Mouse (Mus musculus): ENCODE measurements at regions not wholly inside any gene's neighbourhood (a gene's known extent, or its start where the extent isn't known, plus 50 kb on each side); places are given as distances from the start of the nearest gene placed in this dataset.

DNA sequence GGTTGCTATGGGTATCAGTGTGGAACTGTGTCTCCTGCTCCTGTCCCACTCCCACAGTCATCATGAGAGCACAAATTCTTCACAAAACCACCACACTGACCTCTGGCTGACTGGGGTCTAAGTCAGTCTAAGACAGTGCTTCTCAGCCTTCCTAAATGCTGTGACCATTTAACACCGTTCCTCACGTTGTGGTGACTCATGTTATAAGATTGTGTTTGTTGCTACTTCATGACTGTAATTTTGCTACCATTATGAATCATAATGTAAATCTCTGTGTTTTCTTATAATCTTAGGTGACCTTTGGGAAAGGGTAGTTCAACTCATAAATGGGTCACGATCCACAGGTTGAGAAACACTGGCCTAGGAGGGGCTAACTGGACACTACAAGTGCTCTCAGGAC lies 75.7 kb upstream of the Foxn3 start:
- TF ChIP-seq CTCF (IDR thresholded peaks at IDR 0.05; ENCODE audit: low read depth) (no peak), EP300 (IDR thresholded peaks at IDR 0.05; ENCODE audit: low read depth) (no peak)
- H3K9ac ChIP-seq (replicated peaks; ENCODE audit: low read depth, low read length) = no peak overlapping the region
- H3K27me3 ChIP-seq (ENCODE audit: control insufficient read depth, insufficient read depth, low read length) = no peaks in the 10 kb centered on the region
- H3K4me2 ChIP-seq (ENCODE audit: low read depth, low read length) = no peak overlapping the region
- no peak for DNase-seq (ENCODE audit: low spot score)
- WGBS = 83% methylated on average over 3 of the region's 3 CpGs
- ATAC-seq (ENCODE audit: insufficient read depth, low read depth) = no peak
- H3K36me3 ChIP-seq (replicated peaks; ENCODE audit: control insufficient read depth, insufficient read depth, low read length) = no peaks in the 10 kb centered on the region
- H3K9me3 ChIP-seq (replicated peaks; ENCODE audit: control insufficient read depth, low read length) = peaks cover 15% of the 10 kb centered on the region
- no peak overlapping the region for H3K4me3 ChIP-seq (ENCODE audit: low read depth, low read length)
- no peak overlapping the region for H3K27ac ChIP-seq (ENCODE audit: low read depth)
- no peaks in the 10 kb centered on the region; the same call in 1 of the 2 replicates for H3K4me1 ChIP-seq (ENCODE audit: control insufficient read depth, insufficient read depth)

DNA sequence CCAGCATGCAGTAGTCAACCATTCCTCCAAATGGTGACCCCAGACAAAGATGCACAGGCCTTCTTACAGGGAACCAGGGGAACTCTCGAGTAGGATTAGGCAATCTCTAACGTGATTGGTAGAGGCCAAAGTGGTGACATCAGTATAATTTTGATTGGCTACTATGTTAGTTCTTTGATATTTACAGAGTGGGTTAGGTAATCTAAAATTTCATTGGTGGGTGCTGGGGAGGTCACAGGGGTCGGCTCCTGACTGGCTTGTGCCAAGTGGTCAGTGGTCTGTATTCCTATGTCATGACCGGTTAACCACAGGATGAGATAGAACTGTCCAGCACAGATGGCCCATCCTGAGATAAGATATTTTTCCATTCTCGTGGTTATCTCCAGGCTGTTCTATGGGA lies 74.6 kb upstream of the Foxn3 start:
- Histone ChIP-seq H3K9ac (replicated peaks; ENCODE audit: low read depth, low read length) (no peak overlapping the region), H3K4me3 (ENCODE audit: low read depth, low read length) (no peak overlapping the region), H3K27me3 (ENCODE audit: control insufficient read depth, insufficient read depth, low read length) (no peaks in the 10 kb centered on the region), H3K4me2 (ENCODE audit: low read depth, low read length) (no peak overlapping the region), H3K27ac (ENCODE audit: low read depth) (no peak overlapping the region), H3K36me3 (replicated peaks; ENCODE audit: control insufficient read depth, insufficient read depth, low read length) (no peaks in the 10 kb centered on the region), H3K9me3 (replicated peaks; ENCODE audit: control insufficient read depth, low read length) (peaks cover 5% of the 10 kb centered on the region; the same call in 1 of the 2 replicates), H3K4me1 (ENCODE audit: control insufficient read depth, insufficient read depth) (no peaks in the 10 kb centered on the region; the same call in 1 of the 2 replicates)
- 72% methylated on average over 5 of the region's 5 CpGs for WGBS
- no peak for DNase-seq (ENCODE audit: low spot score)
- TF ChIP-seq CTCF (IDR thresholded peaks at IDR 0.05; ENCODE audit: low read depth) (no peak), EP300 (IDR thresholded peaks at IDR 0.05; ENCODE audit: low read depth) (no peak)
- ATAC-seq (ENCODE audit: insufficient read depth, low read depth) = no peak

DNA sequence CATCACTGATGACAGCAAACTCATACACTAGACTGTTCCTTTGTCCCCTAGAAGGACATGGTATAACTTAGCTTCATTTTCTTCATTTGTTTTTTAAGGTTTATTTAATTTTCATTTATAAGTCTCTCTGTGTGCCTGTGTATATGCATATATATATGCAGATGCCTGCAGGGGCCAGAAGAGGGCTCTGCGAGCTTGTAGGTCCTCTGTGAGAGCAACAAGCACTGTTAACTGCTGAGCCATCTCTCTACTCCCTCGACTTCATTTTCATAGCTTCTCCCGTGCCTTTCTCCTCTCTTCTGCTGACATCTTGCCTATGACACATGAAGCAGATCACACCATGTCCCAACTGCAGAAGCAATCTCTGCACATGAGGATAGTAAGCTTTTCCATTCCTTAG lies 72.9 kb upstream of the Foxn3 start:
- H3K4me2 ChIP-seq (ENCODE audit: low read depth, low read length) = no peak overlapping the region
- H3K4me1 ChIP-seq (ENCODE audit: control insufficient read depth, insufficient read depth) = no peaks in the 10 kb centered on the region; the same call in 1 of the 2 replicates
- TF ChIP-seq EP300 (IDR thresholded peaks at IDR 0.05; ENCODE audit: low read depth) (no peak), CTCF (IDR thresholded peaks at IDR 0.05; ENCODE audit: low read depth) (no peak)
- ATAC-seq (ENCODE audit: insufficient read depth, low read depth) (no peak), DNase-seq (ENCODE audit: low spot score) (no peak)
- WGBS = 73% methylated on average over 3 of the region's 3 CpGs
- no peak overlapping the region for H3K9ac ChIP-seq (replicated peaks; ENCODE audit: low read depth, low read length)
- H3K4me3 ChIP-seq (ENCODE audit: low read depth, low read length) = no peak overlapping the region
- H3K27ac ChIP-seq (ENCODE audit: low read depth) = no peak overlapping the region
- H3K36me3 ChIP-seq (replicated peaks; ENCODE audit: control insufficient read depth, insufficient read depth, low read length) = no peaks in the 10 kb centered on the region
- H3K9me3 ChIP-seq (replicated peaks; ENCODE audit: control insufficient read depth, low read length) = 0 out of 2 replicates have a peak, but pooled peaks cover 4% of the 10 kb centered on the region
- no peaks in the 10 kb centered on the region for H3K27me3 ChIP-seq (ENCODE audit: control insufficient read depth, insufficient read depth, low read length)

DNA sequence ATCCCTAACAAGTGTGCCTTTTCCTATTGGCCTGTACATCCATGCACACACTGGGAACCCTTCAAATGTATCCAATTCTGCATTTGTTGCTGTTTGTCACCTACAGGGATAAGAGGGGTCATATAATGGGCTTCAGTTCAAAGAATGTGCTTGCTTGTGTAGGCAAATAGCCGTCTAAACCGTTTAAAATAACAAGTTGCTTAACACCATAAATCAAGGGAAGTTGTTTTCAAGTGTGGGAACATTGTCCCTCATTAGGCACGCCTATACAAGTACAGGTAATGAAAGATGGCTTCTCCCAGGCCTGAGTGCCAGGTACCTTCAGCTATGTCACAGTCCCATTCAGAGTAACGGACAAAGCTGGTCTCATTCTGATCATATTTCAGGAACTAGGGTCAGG lies 72.0 kb upstream of the Foxn3 start:
- no peaks in the 10 kb centered on the region for H3K27me3 ChIP-seq (ENCODE audit: control insufficient read depth, insufficient read depth, low read length)
- H3K4me2 ChIP-seq (ENCODE audit: low read depth, low read length) = no peak overlapping the region
- WGBS = 72% methylated on average over 4 of the region's 4 CpGs
- DNase-seq (ENCODE audit: low spot score) (no peak), ATAC-seq (ENCODE audit: insufficient read depth, low read depth) (no peak)
- H3K9me3 ChIP-seq (replicated peaks; ENCODE audit: control insufficient read depth, low read length) = 0 out of 2 replicates have a peak, but pooled peaks cover 4% of the 10 kb centered on the region
- no peak overlapping the region for H3K27ac ChIP-seq (ENCODE audit: low read depth)
- H3K36me3 ChIP-seq (replicated peaks; ENCODE audit: control insufficient read depth, insufficient read depth, low read length) = no peaks in the 10 kb centered on the region
- no peak overlapping the region for H3K9ac ChIP-seq (replicated peaks; ENCODE audit: low read depth, low read length)
- H3K4me3 ChIP-seq (ENCODE audit: low read depth, low read length) = no peak overlapping the region
- no peaks in the 10 kb centered on the region for H3K4me1 ChIP-seq (ENCODE audit: control insufficient read depth, insufficient read depth)
- TF ChIP-seq EP300 (IDR thresholded peaks at IDR 0.05; ENCODE audit: low read depth) (no peak), CTCF (IDR thresholded peaks at IDR 0.05; ENCODE audit: low read depth) (no peak)

DNA sequence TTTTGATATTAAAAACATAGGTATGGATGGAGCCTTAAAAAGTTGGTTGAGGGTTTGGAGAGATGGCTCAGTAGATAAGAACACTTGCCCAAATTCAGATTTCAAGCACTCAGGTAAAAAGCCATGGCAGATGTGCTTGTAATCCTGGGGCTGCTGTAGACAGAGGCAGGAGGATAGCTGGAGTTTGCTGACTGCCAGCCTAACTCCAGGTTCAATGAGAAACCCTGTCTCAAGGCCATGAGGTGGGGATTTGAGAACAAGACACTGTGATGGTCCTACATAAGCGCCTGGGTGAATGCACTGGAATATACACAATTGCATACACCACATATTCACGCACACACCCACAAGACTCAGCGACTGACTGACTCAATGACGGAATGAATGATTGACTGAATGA lies 71.3 kb upstream of the Foxn3 start:
- no peaks in the 10 kb centered on the region for H3K27me3 ChIP-seq (ENCODE audit: control insufficient read depth, insufficient read depth, low read length)
- no peak for TF ChIP-seq CTCF (IDR thresholded peaks at IDR 0.05; ENCODE audit: low read depth)
- H3K36me3 ChIP-seq (replicated peaks; ENCODE audit: control insufficient read depth, insufficient read depth, low read length) = no peaks in the 10 kb centered on the region
- WGBS = 85% methylated on average over 4 of the region's 4 CpGs
- ATAC-seq (ENCODE audit: insufficient read depth, low read depth) (no peak), DNase-seq (ENCODE audit: low spot score) (no peak)
- no peak overlapping the region for H3K4me2 ChIP-seq (ENCODE audit: low read depth, low read length)
- no peaks in the 10 kb centered on the region for H3K4me1 ChIP-seq (ENCODE audit: control insufficient read depth, insufficient read depth)
- no peak overlapping the region for H3K4me3 ChIP-seq (ENCODE audit: low read depth, low read length)
- no peak overlapping the region for H3K27ac ChIP-seq (ENCODE audit: low read depth)
- 0 out of 2 replicates have a peak, but pooled peaks cover 4% of the 10 kb centered on the region for H3K9me3 ChIP-seq (replicated peaks; ENCODE audit: control insufficient read depth, low read length)
- H3K9ac ChIP-seq (replicated peaks; ENCODE audit: low read depth, low read length) = no peak overlapping the region

DNA sequence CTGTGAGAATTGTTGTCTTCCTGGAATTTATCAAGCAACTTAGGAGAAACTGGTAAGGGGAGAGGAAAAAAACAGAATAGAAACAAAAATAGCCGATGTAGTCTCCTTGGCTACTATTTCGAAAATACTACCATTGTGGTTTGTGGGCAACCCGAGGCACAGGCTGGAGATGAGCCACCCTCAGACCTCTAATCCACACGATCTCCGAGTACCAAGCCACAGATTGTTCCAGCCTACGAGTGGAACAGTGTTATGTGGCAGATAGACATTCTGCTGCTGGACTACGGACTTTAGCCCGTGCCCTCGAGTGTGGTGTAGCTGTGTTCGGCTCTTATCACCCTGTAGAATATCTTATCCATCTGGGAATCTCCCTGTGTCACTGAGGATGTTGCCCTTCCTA lies 70.3 kb upstream of the Foxn3 start:
- ATAC-seq (ENCODE audit: insufficient read depth, low read depth) = no peak
- Histone ChIP-seq H3K4me2 (ENCODE audit: low read depth, low read length) (no peak overlapping the region), H3K27me3 (ENCODE audit: control insufficient read depth, insufficient read depth, low read length) (no peaks in the 10 kb centered on the region), H3K9ac (replicated peaks; ENCODE audit: low read depth, low read length) (no peak overlapping the region), H3K4me1 (ENCODE audit: control insufficient read depth, insufficient read depth) (no peaks in the 10 kb centered on the region), H3K27ac (ENCODE audit: low read depth) (no peak overlapping the region), H3K4me3 (ENCODE audit: low read depth, low read length) (no peak overlapping the region), H3K9me3 (replicated peaks; ENCODE audit: control insufficient read depth, low read length) (0 out of 2 replicates have a peak, but pooled peaks cover 4% of the 10 kb centered on the region), H3K36me3 (replicated peaks; ENCODE audit: control insufficient read depth, insufficient read depth, low read length) (no peaks in the 10 kb centered on the region)
- WGBS = 78% methylated on average over 10 of the region's 10 CpGs
- TF ChIP-seq EP300 (IDR thresholded peaks at IDR 0.05; ENCODE audit: low read depth) = no peak
- no peak for TF ChIP-seq CTCF (IDR thresholded peaks at IDR 0.05; ENCODE audit: low read depth)
- no peak for DNase-seq (ENCODE audit: low spot score)
